Mouse (Mus musculus) midbrain, embryonic 15.5 days (tissue): ENCODE measurements around the gene Chrng. TPM values are rescaled to one million over a fixed set of nuclear protein-coding genes. Genes with fewer than 3 reads are reported as not detected.
A peak's percentile ranks its signal among the peaks of the same experiment; 100 is the strongest.

Source experiments
- ATAC-seq: fragments of 200-750 bp; cut with Nextera tagmentation; replicated peaks from 2 replicates; pipeline ENCODE4 v1.8.0; 2017; ENCODE audit warnings: moderate TSS enrichment
- H3K27ac ChIP-seq: fragments of 300-500 bp; sonication (generic); 2 replicates; pipeline ENCODE4 v1.5.1; 2015; ENCODE audit warnings: mild to moderate bottlenecking, inconsistent platforms
- H3K27me3 ChIP-seq: fragments of 300-500 bp; sonication (generic); replicated peaks from 2 replicates; pipeline ENCODE4 v1.6.1; 2015; ENCODE audit warnings: inconsistent platforms
- H3K36me3 ChIP-seq: fragments of 300-500 bp; sonication (generic); replicated peaks from 2 replicates; pipeline ENCODE4 v1.6.1; 2015; ENCODE audit warnings: inconsistent platforms
- H3K4me1 ChIP-seq: fragments of 300-500 bp; sonication (generic); 2 replicates; pipeline ENCODE4 v1.6.1; 2015; ENCODE audit warnings: inconsistent platforms
- H3K4me2 ChIP-seq: fragments of 300-500 bp; sonication (generic); 2 replicates; pipeline ENCODE4 v1.6.1; 2015; ENCODE audit warnings: inconsistent platforms, mild to moderate bottlenecking, moderate library complexity
- H3K4me3 ChIP-seq: fragments of 300-500 bp; sonication (generic); 2 replicates; pipeline ENCODE4 v1.5.1; 2015; ENCODE audit warnings: mild to moderate bottlenecking, inconsistent platforms
- H3K9ac ChIP-seq: fragments of 300-500 bp; sonication (generic); 2 replicates; pipeline ENCODE4 v1.6.1; 2015; ENCODE audit warnings: mild to moderate bottlenecking, inconsistent platforms
- H3K9me3 ChIP-seq: fragments of 300-500 bp; sonication (generic); 2 replicates; pipeline ENCODE4 v1.6.1; 2016; ENCODE audit warnings: inconsistent platforms
- WGBS: fragments of 180-500 bp; shearing (Covaris S2); methylation state at CpG from one replicate; pipeline ENCODE4 v1.1.7; 2015; ENCODE audit warnings: mixed read lengths; 5-methylcytosine and 5-hydroxymethylcytosine counted together
- polyA plus RNA-seq: library from polyadenylated mRNA; unstranded; fragments of >200 nt; fragmentation: Nextera tagmentation; extraction: Ambion mirVana; gene quantifications from 2 replicates; pipeline ENCODE4 v1.2.1, GENCODE M21; 2015

The Chrng gene
- polyA plus RNA-seq, 1 experiment from 2014 or later, result not detected

DNA sequence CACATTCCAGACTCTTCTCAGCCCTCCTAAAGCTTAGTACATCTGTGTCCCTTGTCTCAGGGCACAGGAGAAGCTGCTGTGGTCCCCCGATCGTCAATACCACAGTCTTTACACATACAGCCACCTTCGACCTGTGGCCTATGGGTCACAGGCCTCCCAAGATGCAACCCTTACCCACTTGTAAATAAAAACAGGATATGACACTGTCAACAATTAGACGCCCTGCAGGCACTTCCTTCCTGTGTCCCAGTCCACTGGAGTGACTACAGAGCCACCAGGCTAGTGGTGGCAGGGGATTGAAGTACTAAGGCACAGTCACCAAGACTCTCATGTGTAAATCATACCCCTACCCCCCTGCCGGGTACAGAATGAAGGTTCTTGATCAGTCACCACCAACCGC lies 581 bp downstream of the Chrng start:
- Histone ChIP-seq H3K4me1 (no peaks in the 10 kb centered on the region), H3K9me3 (no peaks in the 10 kb centered on the region), H3K27me3 (peaks cover 23% of the 10 kb centered on the region), H3K27ac (no peak overlapping the region), H3K9ac (no peak overlapping the region), H3K36me3 (no peaks in the 10 kb centered on the region), H3K4me3 (no peak overlapping the region), H3K4me2 (no peak overlapping the region)
- no peak for ATAC-seq
- WGBS, result 70% methylated on average over 6 of the region's 6 CpGs

GRCm38 (mm10) chr1:87205502-87205901 lies 1.0 kb downstream of the Chrng start:
- H3K4me1 ChIP-seq, result no peaks in the 10 kb centered on the region
- WGBS, result 45% methylated on average over 3 of the region's 3 CpGs

GRCm38 (mm10) chr1:87206339-87206738 lies 1.9 kb downstream of the Chrng start:
- Histone ChIP-seq H3K27ac (no peak overlapping the region), H3K36me3 (no peaks in the 10 kb centered on the region), H3K9ac (no peak overlapping the region), H3K4me1 (no peaks in the 10 kb centered on the region), H3K4me2 (no peak overlapping the region), H3K9me3 (no peaks in the 10 kb centered on the region), H3K4me3 (no peak overlapping the region), H3K27me3 (peaks cover 23% of the 10 kb centered on the region)
- no peak for ATAC-seq
- WGBS, result 19% methylated on average over 17 of the region's 17 CpGs

More at GRCm38 (mm10) chr1:87205502-87205901, 1.0 kb downstream of the Chrng start:
- no peak for ATAC-seq
- H3K4me3 ChIP-seq, result no peak overlapping the region
- no peaks in the 10 kb centered on the region for H3K9me3 ChIP-seq
- H3K36me3 ChIP-seq, result no peaks in the 10 kb centered on the region
- peaks cover 23% of the 10 kb centered on the region for H3K27me3 ChIP-seq
- H3K4me2 ChIP-seq, result no peak overlapping the region
- H3K9ac ChIP-seq, result no peak overlapping the region
- no peak overlapping the region for H3K27ac ChIP-seq

DNA sequence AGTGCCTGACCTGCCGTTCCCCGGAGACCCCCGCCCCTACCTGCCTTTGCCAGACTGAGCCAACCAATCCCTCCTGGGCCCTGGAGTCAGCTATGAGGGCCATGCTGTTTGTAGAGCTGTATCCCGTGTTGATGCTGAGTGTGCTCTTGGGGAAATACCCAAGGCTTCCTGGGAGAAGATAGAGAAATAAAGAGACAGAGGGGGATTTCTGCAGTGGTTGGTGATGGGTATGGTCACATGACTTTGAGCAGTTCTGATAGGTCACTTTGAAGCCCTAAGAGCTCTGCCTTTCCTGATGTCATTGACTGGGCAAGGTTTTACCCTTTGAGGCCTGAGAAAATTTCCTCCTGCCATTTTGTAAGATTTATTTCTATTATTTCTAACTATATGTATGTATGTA lies 7.0 kb downstream of the Chrng start:
- Histone ChIP-seq H3K4me1 (peaks cover 26% of the 10 kb centered on the region), H3K4me2 (no peak overlapping the region), H3K9ac (no peak overlapping the region), H3K4me3 (no peak overlapping the region), H3K36me3 (no peaks in the 10 kb centered on the region), H3K27ac (no peak overlapping the region), H3K27me3 (peaks cover 12% of the 10 kb centered on the region; the same call in 1 of the 2 replicates), H3K9me3 (no peaks in the 10 kb centered on the region)
- WGBS, result 89% methylated on average over 4 of the region's 4 CpGs
- no peak for ATAC-seq

- H3K9ac ChIP-seq, result peak within 1 kb of the TSS; percentile 89
- peak within 1 kb of the TSS; percentile 69 for H3K4me2 ChIP-seq
- H3K27me3 ChIP-seq, result no peaks in the 10 kb centered on the region
- peak; percentile 97 for ATAC-seq
- H3K36me3 ChIP-seq, result no peaks in the 10 kb centered on the region
- peak within 1 kb of the TSS; percentile 98 for H3K27ac ChIP-seq
- H3K4me3 ChIP-seq, result peak within 1 kb of the TSS; percentile 95
- H3K4me1 ChIP-seq, result peaks cover 46% of the 10 kb centered on the region
- under 1% methylated on average over 96 of the region's 99 CpGs for WGBS
- no peaks in the 10 kb centered on the region for H3K9me3 ChIP-seq
Observed at GRCm38 (mm10) chr1:87213735-87214704, 9.6 kb downstream of the Chrng start, which contains the start of gene Eif4e2. TSS of gene Eif4e2 (plus strand) at chr1:87213914.

GRCm38 (mm10) chr1:87214748-87215147 lies 10.3 kb downstream of the Chrng start:
- Histone ChIP-seq H3K4me3 (peak overlapping the region; percentile 95), H3K4me2 (peak overlapping the region; percentile 69), H3K9ac (peak overlapping the region; percentile 89), H3K9me3 (no peaks in the 10 kb centered on the region), H3K27me3 (no peaks in the 10 kb centered on the region), H3K27ac (peak overlapping the region; percentile 98), H3K4me1 (peaks cover 46% of the 10 kb centered on the region), H3K36me3 (peaks cover 5% of the 10 kb centered on the region; the same call in 1 of the 2 replicates)
- ATAC-seq, result no peak
- 40% methylated on average over 4 of the region's 4 CpGs for WGBS

- ATAC-seq, result no peak
- H3K9ac ChIP-seq, result no peak overlapping the region
- no peaks in the 10 kb centered on the region for H3K9me3 ChIP-seq
- no peaks in the 10 kb centered on the region for H3K27me3 ChIP-seq
- H3K4me1 ChIP-seq, result peaks cover 44% of the 10 kb centered on the region
- H3K4me3 ChIP-seq, result no peak overlapping the region
- H3K36me3 ChIP-seq, result peaks cover 36% of the 10 kb centered on the region
- 70% methylated on average over 3 of the region's 3 CpGs for WGBS
- no peak overlapping the region for H3K27ac ChIP-seq
- no peak overlapping the region for H3K4me2 ChIP-seq
Observed at GRCm38 (mm10) chr1:87217938-87218337, 13.5 kb downstream of the Chrng start.

DNA sequence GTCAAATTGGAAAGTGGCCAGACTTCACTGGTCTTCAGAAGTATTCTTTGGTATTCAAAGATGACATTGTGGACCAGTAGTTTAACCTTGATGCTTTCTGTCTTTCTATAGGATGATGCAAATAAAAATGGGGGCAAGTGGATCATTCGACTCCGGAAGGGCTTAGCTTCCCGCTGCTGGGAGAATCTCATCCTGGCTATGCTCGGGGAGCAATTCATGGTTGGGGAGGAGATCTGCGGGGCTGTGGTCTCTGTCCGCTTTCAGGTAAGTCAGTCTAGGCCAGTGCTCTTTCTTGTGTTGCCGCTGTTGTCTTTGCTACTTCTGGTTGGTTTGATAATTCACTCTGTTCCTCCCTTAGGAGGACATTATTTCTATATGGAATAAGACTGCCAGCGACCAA lies 21.3 kb downstream of the Chrng start:
- H3K4me1 ChIP-seq, result no peaks in the 10 kb centered on the region
- no peak overlapping the region for H3K4me2 ChIP-seq
- ATAC-seq, result no peak
- WGBS, result 95% methylated on average over 8 of the region's 8 CpGs
- no peaks in the 10 kb centered on the region for H3K9me3 ChIP-seq
- H3K27ac ChIP-seq, result no peak overlapping the region
- H3K9ac ChIP-seq, result no peak overlapping the region
- H3K27me3 ChIP-seq, result no peaks in the 10 kb centered on the region
- H3K4me3 ChIP-seq, result no peak overlapping the region
- peaks cover 88% of the 10 kb centered on the region for H3K36me3 ChIP-seq

DNA sequence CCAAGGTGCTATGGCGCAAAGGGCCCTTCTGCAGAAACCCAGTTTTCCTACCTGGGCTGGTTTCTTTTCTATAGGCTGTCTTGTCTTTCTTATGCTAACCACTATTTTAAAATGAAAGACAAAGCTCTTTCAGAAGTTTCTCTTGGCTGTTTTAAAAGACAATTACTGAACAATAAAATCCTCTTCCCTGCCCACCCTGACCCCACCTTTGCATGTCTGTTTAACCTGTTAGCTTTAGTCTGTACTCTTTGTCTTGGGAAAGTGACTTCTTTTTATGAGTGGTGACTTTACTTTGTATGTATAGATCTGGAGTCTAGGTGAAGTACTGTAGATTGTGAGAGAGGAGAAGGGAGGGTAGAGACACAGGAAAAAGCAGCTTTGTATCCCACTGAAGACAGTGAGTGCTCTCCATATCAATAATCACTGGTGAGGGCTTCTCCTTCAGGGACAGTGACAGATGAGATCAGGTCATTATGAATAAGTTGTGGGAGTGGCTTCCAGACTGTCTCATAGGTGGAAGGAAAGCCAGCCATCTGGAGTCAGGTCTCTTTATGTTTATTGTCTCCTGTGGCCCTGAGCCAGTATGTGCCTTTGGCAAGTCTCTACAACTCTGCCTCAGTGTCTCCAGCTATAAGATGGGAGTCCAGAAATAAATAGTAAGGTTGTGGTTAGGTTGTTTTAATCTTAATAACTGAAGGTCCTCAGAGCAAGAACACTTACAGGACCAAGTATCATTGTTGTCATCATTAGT lies 22.1 kb downstream of the Chrng start:
- no peak overlapping the region for H3K4me3 ChIP-seq
- H3K9me3 ChIP-seq, result no peaks in the 10 kb centered on the region
- no peak for ATAC-seq
- no peak overlapping the region for H3K9ac ChIP-seq
- no peak overlapping the region for H3K27ac ChIP-seq
- peaks cover 79% of the 10 kb centered on the region for H3K36me3 ChIP-seq
- WGBS, result 92% methylated on average over 1 of the region's 1 CpGs
- no peak overlapping the region for H3K4me2 ChIP-seq
- H3K4me1 ChIP-seq, result no peaks in the 10 kb centered on the region
- no peaks in the 10 kb centered on the region for H3K27me3 ChIP-seq

- Histone ChIP-seq H3K9ac (no peak overlapping the region), H3K4me1 (no peaks in the 10 kb centered on the region), H3K4me2 (no peak overlapping the region), H3K4me3 (no peak overlapping the region), H3K36me3 (peaks cover 78% of the 10 kb centered on the region), H3K27me3 (no peaks in the 10 kb centered on the region), H3K27ac (no peak overlapping the region), H3K9me3 (no peaks in the 10 kb centered on the region)
- no peak for ATAC-seq
- 94% methylated on average over 3 of the region's 3 CpGs for WGBS
Observed at GRCm38 (mm10) chr1:87227160-87227550, 22.7 kb downstream of the Chrng start.

- no peaks in the 10 kb centered on the region for H3K4me1 ChIP-seq
- H3K9me3 ChIP-seq, result no peaks in the 10 kb centered on the region
- H3K9ac ChIP-seq, result no peak overlapping the region
- H3K4me2 ChIP-seq, result no peak overlapping the region
- no peaks in the 10 kb centered on the region for H3K27me3 ChIP-seq
- H3K4me3 ChIP-seq, result no peak overlapping the region
- 57% methylated on average over 5 of the region's 5 CpGs for WGBS
- no peak overlapping the region for H3K27ac ChIP-seq
- peaks cover 61% of the 10 kb centered on the region for H3K36me3 ChIP-seq
- ATAC-seq, result no peak
Observed at GRCm38 (mm10) chr1:87230606-87231005, 26.1 kb downstream of the Chrng start.

GRCm38 (mm10) chr1:87232197-87232596 lies 27.7 kb downstream of the Chrng start:
- Histone ChIP-seq H3K4me2 (no peak overlapping the region), H3K4me1 (no peaks in the 10 kb centered on the region), H3K27ac (no peak overlapping the region), H3K4me3 (no peak overlapping the region), H3K36me3 (peaks cover 50% of the 10 kb centered on the region), H3K27me3 (no peaks in the 10 kb centered on the region), H3K9me3 (no peaks in the 10 kb centered on the region), H3K9ac (no peak overlapping the region)
- ATAC-seq, result no peak
- WGBS, result 62% methylated on average over 7 of the region's 7 CpGs
